Mouse (Mus musculus): ENCODE measurements around the gene Ptk6. TPM values are rescaled to one million over a fixed set of nuclear protein-coding genes. Genes with fewer than 3 reads are reported as not detected.

Gene Ptk6
- polyA plus RNA-seq, 1 experiment from 2014 or later = 1.9 TPM

- Histone ChIP-seq H3K4me1 (replicated peaks; ENCODE audit: control insufficient read depth, insufficient read depth, low read length) (no peaks in the 10 kb centered on the region), H3K27me3 (replicated peaks; ENCODE audit: control insufficient read depth, insufficient read depth, low read length) (peaks cover 28% of the 10 kb centered on the region), H3K4me2 (replicated peaks; ENCODE audit: low read depth) (no peak overlapping the region), H3K9me3 (ENCODE audit: control insufficient read depth) (no peaks in the 10 kb centered on the region), H3K9ac (ENCODE audit: low read depth, low read length) (no peak overlapping the region), H3K36me3 (ENCODE audit: control insufficient read depth, insufficient read depth) (no peaks in the 10 kb centered on the region), H3K27ac (ENCODE audit: low read depth, low read length) (no peak overlapping the region), H3K4me3 (ENCODE audit: low read depth, low read length) (no peak overlapping the region)
- WGBS = 71% methylated on average over 1 of the region's 1 CpGs
- no peak for TF ChIP-seq CTCF (IDR thresholded peaks at IDR 0.05; ENCODE audit: low read depth)
- no peak for ATAC-seq
These were observed 49.5 kb downstream of the Ptk6 start for GRCm38 (mm10) chr2:181153131-181153530.

- Histone ChIP-seq H3K27me3 (replicated peaks; ENCODE audit: control insufficient read depth, insufficient read depth, low read length) (peaks cover 27% of the 10 kb centered on the region), H3K9me3 (ENCODE audit: control insufficient read depth) (no peaks in the 10 kb centered on the region), H3K4me3 (ENCODE audit: low read depth, low read length) (no peak overlapping the region), H3K27ac (ENCODE audit: low read depth, low read length) (no peak overlapping the region), H3K9ac (ENCODE audit: low read depth, low read length) (no peak overlapping the region), H3K4me2 (replicated peaks; ENCODE audit: low read depth) (no peak overlapping the region), H3K36me3 (ENCODE audit: control insufficient read depth, insufficient read depth) (no peaks in the 10 kb centered on the region), H3K4me1 (replicated peaks; ENCODE audit: control insufficient read depth, insufficient read depth, low read length) (no peaks in the 10 kb centered on the region)
- ATAC-seq = no peak
- no peak for TF ChIP-seq CTCF (IDR thresholded peaks at IDR 0.05; ENCODE audit: low read depth)
- WGBS = 92% methylated on average over 17 of the region's 17 CpGs
These were observed 49.9 kb downstream of the Ptk6 start for GRCm38 (mm10) chr2:181152701-181153100.

DNA sequence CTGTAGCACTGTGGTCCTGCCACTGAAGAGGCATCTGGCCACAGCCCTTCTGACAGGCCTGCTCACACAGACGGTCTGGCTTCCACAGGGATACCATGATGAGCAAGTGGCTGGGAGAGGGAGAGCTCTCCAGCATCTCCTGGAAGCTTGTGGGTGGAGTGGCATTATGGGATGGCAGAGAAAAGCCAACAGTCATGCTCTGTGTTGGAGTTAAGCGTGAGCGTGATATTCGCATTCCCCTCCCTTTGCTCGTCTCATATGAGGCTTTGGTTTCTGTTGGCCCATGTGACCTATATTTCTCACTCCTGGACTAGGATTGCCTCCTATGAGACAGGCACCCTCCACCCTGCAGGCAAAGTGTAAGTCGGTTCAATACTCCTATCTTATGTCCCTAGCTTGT lies 52.3 kb downstream of the Ptk6 start:
- ATAC-seq = no peak
- Histone ChIP-seq H3K4me3 (ENCODE audit: low read depth, low read length) (no peak overlapping the region), H3K27me3 (replicated peaks; ENCODE audit: control insufficient read depth, insufficient read depth, low read length) (peaks cover 16% of the 10 kb centered on the region), H3K4me2 (replicated peaks; ENCODE audit: low read depth) (no peak overlapping the region), H3K36me3 (ENCODE audit: control insufficient read depth, insufficient read depth) (no peaks in the 10 kb centered on the region), H3K4me1 (replicated peaks; ENCODE audit: control insufficient read depth, insufficient read depth, low read length) (no peaks in the 10 kb centered on the region), H3K27ac (ENCODE audit: low read depth, low read length) (no peak overlapping the region), H3K9me3 (ENCODE audit: control insufficient read depth) (no peaks in the 10 kb centered on the region), H3K9ac (ENCODE audit: low read depth, low read length) (no peak overlapping the region)
- no peak for TF ChIP-seq CTCF (IDR thresholded peaks at IDR 0.05; ENCODE audit: low read depth)
- WGBS = 70% methylated on average over 6 of the region's 6 CpGs

- Histone ChIP-seq H3K4me1 (replicated peaks; ENCODE audit: control insufficient read depth, insufficient read depth, low read length) (no peaks in the 10 kb centered on the region), H3K27me3 (replicated peaks; ENCODE audit: control insufficient read depth, insufficient read depth, low read length) (peaks cover 16% of the 10 kb centered on the region), H3K4me2 (replicated peaks; ENCODE audit: low read depth) (peak overlapping the region; percentile 71), H3K27ac (ENCODE audit: low read depth, low read length) (no peak overlapping the region), H3K4me3 (ENCODE audit: low read depth, low read length) (peak overlapping the region; percentile 38), H3K36me3 (ENCODE audit: control insufficient read depth, insufficient read depth) (no peaks in the 10 kb centered on the region), H3K9me3 (ENCODE audit: control insufficient read depth) (no peaks in the 10 kb centered on the region), H3K9ac (ENCODE audit: low read depth, low read length) (no peak overlapping the region)
- WGBS = 13% methylated on average over 31 of the region's 31 CpGs
- ATAC-seq = no peak
- no peak for TF ChIP-seq CTCF (IDR thresholded peaks at IDR 0.05; ENCODE audit: low read depth)
These were observed 54.2 kb downstream of the Ptk6 start for GRCm38 (mm10) chr2:181148318-181148955.

DNA sequence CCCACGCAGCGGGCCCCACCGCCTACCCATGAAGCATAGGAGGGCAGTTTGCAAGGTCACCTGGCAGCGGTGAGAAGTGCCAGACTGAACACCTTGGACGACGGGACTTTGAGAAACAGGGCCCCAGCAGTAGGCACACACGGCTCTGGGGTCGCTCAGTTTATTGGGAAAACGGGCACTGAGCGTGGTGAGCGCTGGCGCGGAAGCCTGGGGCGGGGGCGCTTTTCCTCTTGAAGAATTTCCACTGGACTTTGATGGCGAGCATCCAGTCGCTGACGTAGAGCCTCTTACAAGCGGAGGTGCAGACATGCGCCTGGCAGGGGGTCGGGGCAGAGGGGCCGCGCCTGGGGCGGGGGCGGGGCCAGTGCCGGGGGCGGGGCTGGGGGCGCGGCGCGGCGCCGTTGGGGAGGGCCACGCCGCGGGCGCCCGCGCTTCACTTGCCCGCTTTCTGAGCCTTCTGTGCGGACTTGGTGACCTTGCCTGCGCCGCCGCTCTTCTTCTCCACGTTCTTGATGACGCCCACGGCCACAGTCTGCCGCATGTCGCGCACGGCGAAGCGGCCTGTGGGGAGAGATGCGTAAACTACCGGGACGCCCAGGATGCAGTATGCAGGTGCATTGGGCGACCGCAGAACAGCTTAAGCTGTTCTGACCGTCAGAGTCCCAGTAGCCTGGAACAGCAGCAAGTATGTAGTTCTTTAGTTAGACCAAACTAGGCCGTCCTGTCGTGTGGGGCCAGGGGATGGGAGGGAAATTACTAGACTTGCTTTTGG lies 54.9 kb downstream of the Ptk6 start:
- H3K4me3 ChIP-seq (ENCODE audit: low read depth, low read length) = peak overlapping the region; percentile 38
- 0 out of 2 replicates have a peak, but pooled peaks have one; percentile 28 for ATAC-seq
- peaks cover 16% of the 10 kb centered on the region for H3K27me3 ChIP-seq (replicated peaks; ENCODE audit: control insufficient read depth, insufficient read depth, low read length)
- no peaks in the 10 kb centered on the region for H3K36me3 ChIP-seq (ENCODE audit: control insufficient read depth, insufficient read depth)
- H3K9ac ChIP-seq (ENCODE audit: low read depth, low read length) = no peak overlapping the region
- no peaks in the 10 kb centered on the region for H3K9me3 ChIP-seq (ENCODE audit: control insufficient read depth)
- H3K4me2 ChIP-seq (replicated peaks; ENCODE audit: low read depth) = peak overlapping the region; percentile 71
- no peak for TF ChIP-seq CTCF (IDR thresholded peaks at IDR 0.05; ENCODE audit: low read depth)
- no peak overlapping the region for H3K27ac ChIP-seq (ENCODE audit: low read depth, low read length)
- H3K4me1 ChIP-seq (replicated peaks; ENCODE audit: control insufficient read depth, insufficient read depth, low read length) = no peaks in the 10 kb centered on the region
- 2% methylated on average over 43 of the region's 61 CpGs for WGBS

GRCm38 (mm10) chr2:181146976-181147545 lies 55.5 kb downstream of the Ptk6 start:
- TF ChIP-seq CTCF (IDR thresholded peaks at IDR 0.05; ENCODE audit: low read depth) = no peak
- Histone ChIP-seq H3K36me3 (ENCODE audit: control insufficient read depth, insufficient read depth) (no peaks in the 10 kb centered on the region), H3K4me2 (replicated peaks; ENCODE audit: low read depth) (no peak overlapping the region), H3K9ac (ENCODE audit: low read depth, low read length) (no peak overlapping the region), H3K27me3 (replicated peaks; ENCODE audit: control insufficient read depth, insufficient read depth, low read length) (peaks cover 16% of the 10 kb centered on the region), H3K9me3 (ENCODE audit: control insufficient read depth) (no peaks in the 10 kb centered on the region), H3K27ac (ENCODE audit: low read depth, low read length) (no peak overlapping the region), H3K4me1 (replicated peaks; ENCODE audit: control insufficient read depth, insufficient read depth, low read length) (no peaks in the 10 kb centered on the region), H3K4me3 (ENCODE audit: low read depth, low read length) (no peak overlapping the region)
- 57% methylated on average over 4 of the region's 4 CpGs for WGBS
- ATAC-seq = no peak

Measured in intestine, postnatal 0 days (tissue).